9 mouse cellular contexts compared by ENCODE assay signal in genomic region chr9:43842921-43843577, GRCm38 (mm10).
DNase-seq lines count a peak whose midpoint lies in the region; ATAC-seq lines count a peak whose summit lies in the region.
"Had no signal": no experiment of that assay in that cellular context is flagged by ENCODE, and none has a peak within 500 bp of the region (broad histone marks: within the 10 kb centered on the region; RNA-seq: fewer than 3 reads in every experiment).

No protein-coding gene starts in this region.

- no peak for DNase-seq in kidney, adult 11 months
- peak; percentile 19 to 66 for DNase-seq in lung, postnatal 4 days
- DNase-seq in liver, embryonic 11.5 days (ENCODE audit: low spot score), result no peak

- no peaks in the 10 kb centered on the region for H3K36me3 ChIP-seq in kidney, embryonic 16.5 days (ENCODE audit: insufficient read depth, low read length)
- no peaks in the 10 kb centered on the region for H3K36me3 ChIP-seq in hindbrain, embryonic 13.5 days
- H3K36me3 ChIP-seq in stomach, embryonic 15.5 days, result no peaks in the 10 kb centered on the region
- H3K36me3 ChIP-seq in liver, embryonic 11.5 days (ENCODE audit: control insufficient read depth, insufficient read depth, low read length), result no peaks in the 10 kb centered on the region
- no peaks in the 10 kb centered on the region for H3K36me3 ChIP-seq in heart, embryonic 11.5 days (ENCODE audit: control insufficient read depth, insufficient read depth, low read length)
- H3K36me3 ChIP-seq: limb, embryonic 15.5 days had no signal

- peaks cover 10% of the 10 kb centered on the region for H3K4me1 ChIP-seq in kidney, embryonic 16.5 days (ENCODE audit: insufficient read depth, low read length)
- peaks cover 35% of the 10 kb centered on the region for H3K4me1 ChIP-seq in hindbrain, embryonic 13.5 days (replicated peaks)
- peaks cover 6% of the 10 kb centered on the region for H3K4me1 ChIP-seq in stomach, embryonic 15.5 days
- no peaks in the 10 kb centered on the region for H3K4me1 ChIP-seq in liver, embryonic 11.5 days (replicated peaks; ENCODE audit: control insufficient read depth, insufficient read depth, low read length)
- H3K4me1 ChIP-seq in heart, embryonic 11.5 days (ENCODE audit: control insufficient read depth, insufficient read depth, low read length), result peaks cover 3% of the 10 kb centered on the region; the same call in 1 of the 2 replicates

- H3K27me3 ChIP-seq in kidney, embryonic 16.5 days (ENCODE audit: insufficient read depth, low read length), result peaks cover 21% of the 10 kb centered on the region
- peaks cover 18% of the 10 kb centered on the region for H3K27me3 ChIP-seq in hindbrain, embryonic 13.5 days
- peaks cover 10% of the 10 kb centered on the region; the same call in 1 of the 2 replicates for H3K27me3 ChIP-seq in stomach, embryonic 15.5 days (replicated peaks)
- H3K27me3 ChIP-seq in liver, embryonic 11.5 days (replicated peaks; ENCODE audit: control insufficient read depth, insufficient read depth, low read length), result peaks cover 29% of the 10 kb centered on the region
- peaks cover 46% of the 10 kb centered on the region for H3K27me3 ChIP-seq in heart, embryonic 11.5 days (ENCODE audit: control insufficient read depth, insufficient read depth, low read length)

- H3K9me3 ChIP-seq in kidney, embryonic 16.5 days (ENCODE audit: low read length), result no peaks in the 10 kb centered on the region
- H3K9me3 ChIP-seq in hindbrain, embryonic 13.5 days, result no peaks in the 10 kb centered on the region
- no peaks in the 10 kb centered on the region for H3K9me3 ChIP-seq in stomach, embryonic 15.5 days
- no peaks in the 10 kb centered on the region for H3K9me3 ChIP-seq in liver, embryonic 11.5 days (ENCODE audit: control insufficient read depth, low read length)
- no peaks in the 10 kb centered on the region for H3K9me3 ChIP-seq in heart, embryonic 11.5 days (replicated peaks; ENCODE audit: control insufficient read depth, low read length)
- H3K9me3 ChIP-seq: limb, embryonic 15.5 days had no signal

- peak; percentile 17; the same call in 1 of the 2 replicates for ATAC-seq in kidney, embryonic 16.5 days (ENCODE audit: low FRiP score, low TSS enrichment)
- peak; percentile 73 for ATAC-seq in hindbrain, embryonic 13.5 days (ENCODE audit: low FRiP score)
- peak; percentile 21; the same call in 1 of the 2 replicates for ATAC-seq in stomach, embryonic 15.5 days (ENCODE audit: insufficient read depth, low FRiP score, low read depth)
- no peak for ATAC-seq in liver, embryonic 11.5 days (replicated peaks; ENCODE audit: low FRiP score)
- ATAC-seq in inflammation-experienced regulatory T-cells, adult 6 months, result no peak
- no peak for ATAC-seq in heart, embryonic 11.5 days (replicated peaks; ENCODE audit: insufficient number of reproducible peaks, low FRiP score, low TSS enrichment)

- H3K4me3 ChIP-seq in kidney, embryonic 16.5 days (ENCODE audit: low read length), result no peak overlapping the region
- H3K4me3 ChIP-seq in hindbrain, embryonic 13.5 days, result no peak overlapping the region
- H3K4me3 ChIP-seq in stomach, embryonic 15.5 days (replicated peaks), result no peak overlapping the region
- no peak overlapping the region for H3K4me3 ChIP-seq in liver, embryonic 11.5 days (ENCODE audit: low read depth, low read length)
- H3K4me3 ChIP-seq in heart, embryonic 11.5 days (ENCODE audit: low read depth, low read length), result no peak overlapping the region
- H3K4me3 ChIP-seq: limb, embryonic 15.5 days had no signal

- H3K4me2 ChIP-seq in kidney, embryonic 16.5 days (replicated peaks; ENCODE audit: low read depth, low read length), result no peak overlapping the region
- H3K4me2 ChIP-seq in hindbrain, embryonic 13.5 days, result no peak overlapping the region
- H3K4me2 ChIP-seq in stomach, embryonic 15.5 days, result no peak overlapping the region
- no peak overlapping the region for H3K4me2 ChIP-seq in liver, embryonic 11.5 days
- H3K4me2 ChIP-seq in heart, embryonic 11.5 days, result no peak overlapping the region
- H3K4me2 ChIP-seq: limb, embryonic 15.5 days had no signal

- no peak overlapping the region for H3K27ac ChIP-seq in kidney, embryonic 16.5 days (ENCODE audit: low read length)
- H3K27ac ChIP-seq in hindbrain, embryonic 13.5 days, result no peak overlapping the region
- no peak overlapping the region for H3K27ac ChIP-seq in stomach, embryonic 15.5 days
- no peak overlapping the region for H3K27ac ChIP-seq in liver, embryonic 11.5 days (ENCODE audit: low read depth, low read length)
- H3K27ac ChIP-seq in heart, embryonic 11.5 days (ENCODE audit: low read depth, low read length), result no peak overlapping the region
- H3K27ac ChIP-seq: limb, embryonic 15.5 days had no signal

- 10% methylated on average over 5 of the region's 8 CpGs for WGBS in kidney, embryonic 16.5 days
- 4% methylated on average over 6 of the region's 8 CpGs for WGBS in hindbrain, embryonic 13.5 days
- WGBS in stomach, embryonic 15.5 days, result 2% methylated on average over 5 of the region's 8 CpGs
- WGBS in liver, embryonic 11.5 days, result 12% methylated on average over 6 of the region's 8 CpGs
- WGBS in heart, embryonic 11.5 days (ENCODE audit: insufficient replicate concordance), result 2% methylated on average over 6 of the region's 8 CpGs

- H3K9ac ChIP-seq in kidney, embryonic 16.5 days (replicated peaks; ENCODE audit: low read length), result no peak overlapping the region
- H3K9ac ChIP-seq in hindbrain, embryonic 13.5 days, result no peak overlapping the region
- H3K9ac ChIP-seq in stomach, embryonic 15.5 days, result no peak overlapping the region
- no peak overlapping the region for H3K9ac ChIP-seq in liver, embryonic 11.5 days (ENCODE audit: low read depth, low read length)
- no peak overlapping the region for H3K9ac ChIP-seq in heart, embryonic 11.5 days (ENCODE audit: low read depth, low read length)
- H3K9ac ChIP-seq: limb, embryonic 15.5 days had no signal

Comparison
In these comparisons a context has a peak if more than half of its experiments do, and no peak if none do; other contexts are left out.
1. ATAC-seq: peak in kidney, embryonic 16.5 days (single experiment), hindbrain, embryonic 13.5 days (single experiment) and stomach, embryonic 15.5 days (single experiment); none in liver, embryonic 11.5 days (single experiment), inflammation-experienced regulatory T-cells, adult 6 months (single experiment) and heart, embryonic 11.5 days (single experiment).
2. DNase-seq: peak in lung, postnatal 4 days (2 of 2); none in kidney, adult 11 months (single experiment) and liver, embryonic 11.5 days (single experiment).